ENCODE assay signal across 1 mouse cellular context in the genomic region with DNA sequence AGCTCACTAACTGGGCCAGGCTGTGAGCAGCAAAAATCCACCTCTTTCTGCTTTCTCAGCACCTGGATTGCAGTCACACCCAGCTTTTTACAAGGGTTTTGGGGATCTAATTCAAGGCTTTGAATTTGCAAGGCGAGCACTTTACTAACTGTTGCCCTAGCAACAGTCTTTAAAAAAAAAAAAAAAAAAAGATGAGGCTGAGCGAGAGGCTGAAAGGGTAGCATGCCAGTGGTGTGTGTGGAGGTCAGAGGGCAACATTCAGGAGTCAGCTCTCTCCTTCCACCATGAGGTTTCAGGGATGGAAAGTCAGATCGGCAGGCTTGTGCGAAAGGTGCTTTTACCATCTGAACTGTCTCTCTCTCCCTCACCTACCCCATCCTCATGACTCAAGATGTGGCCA.
A peak's percentile ranks its signal among the peaks of the same experiment; 100 is the strongest.
TF ChIP-seq lines count a peak whose summit lies in the region.

No protein-coding gene starts in this region.

TF ChIP-seq in CH12.LX, 34 proteins besides CTCF, POLR2A, EP300 and RAD21:
- TF ChIP-seq E2F4 (IDR thresholded peaks at IDR 0.05; ENCODE audit: insufficient replicate concordance, low read depth, low read length), result no peak
- peak; percentile 30; the same call in 1 of the 2 replicates for TF ChIP-seq ZNF384 (IDR thresholded peaks at IDR 0.05; ENCODE audit: low read depth, low read length)
